Mouse (Mus musculus) G1E (cell line): ENCODE measurements around the gene Syce1l.

ENCODE experiments used
- CTCF ChIP-seq: IDR thresholded peaks from 2 replicates; pipeline ENCODE4 v1.5.1; 2012; ENCODE audit warnings: low read depth, low read length, inconsistent platforms, mixed read lengths
- GATA1 ChIP-seq: IDR thresholded peaks from 2 replicates; pipeline ENCODE4 v1.6.1; 2012; ENCODE audit warnings: borderline replicate concordance, low read length, inconsistent platforms, mixed read lengths
- TAL1 ChIP-seq: conservative IDR thresholded peaks from 2 replicates; pipeline ENCODE4 v1.6.1; 2012; ENCODE audit warnings: low read depth, low read length, inconsistent platforms, mixed read lengths

GRCm38 (mm10) chr8:113660128-113660527, 17.1 kb downstream of the Syce1l start:
- TF ChIP-seq CTCF (no peak), TAL1 (no peak), GATA1 (no peak)
